Mouse (Mus musculus) intestine, embryonic 14.5 days (tissue): ENCODE results near the gene Syn1. TPM values are rescaled to one million over a fixed set of nuclear protein-coding genes. Genes with fewer than 3 reads are reported as not detected.

Source experiments
- ATAC-seq: fragments of 200-750 bp; cut with Nextera tagmentation; replicated peaks from 2 replicates; pipeline ENCODE4 v1.8.0; 2017; ENCODE audit warnings: low read depth, moderate number of reproducible peaks, moderate TSS enrichment, moderate library complexity; ENCODE audit not compliant: low FRiP score, low TSS enrichment
- DNase-seq: peaks from one replicate; pipeline ENCODE4 v3.0.0-alpha.2; 2018; ENCODE audit warnings: low spot score
- H3K27ac ChIP-seq: fragments of 300-500 bp; sonication (generic); 2 replicates; pipeline ENCODE4 v1.5.1; 2014; ENCODE audit warnings: low read depth, mild to moderate bottlenecking, control low read depth
- H3K27me3 ChIP-seq: fragments of 300-500 bp; sonication (generic); replicated peaks from 2 replicates; pipeline ENCODE4 v1.6.1; 2014; ENCODE audit warnings: low read length, control low read depth; ENCODE audit not compliant: control insufficient read depth, insufficient read depth
- H3K36me3 ChIP-seq: fragments of 300-500 bp; sonication (generic); 2 replicates; pipeline ENCODE4 v1.6.1; 2014; ENCODE audit warnings: low read length, control low read depth; ENCODE audit not compliant: control insufficient read depth, insufficient read depth
- H3K4me1 ChIP-seq: fragments of 300-500 bp; sonication (generic); replicated peaks from 2 replicates; pipeline ENCODE4 v1.6.1; 2014; ENCODE audit warnings: low read length, control low read depth, mixed read lengths; ENCODE audit not compliant: control insufficient read depth, insufficient read depth
- H3K4me2 ChIP-seq: fragments of 300-500 bp; sonication (generic); 2 replicates; pipeline ENCODE4 v1.6.1; 2014; ENCODE audit warnings: low read length
- H3K4me3 ChIP-seq: fragments of 300-500 bp; sonication (generic); 2 replicates; pipeline ENCODE4 v1.5.1; 2014; ENCODE audit warnings: low read depth, low read length, control low read depth, mixed read lengths
- H3K9ac ChIP-seq: fragments of 300-500 bp; sonication (generic); 2 replicates; pipeline ENCODE4 v1.6.1; 2014; ENCODE audit warnings: mild to moderate bottlenecking, low read length
- H3K9me3 ChIP-seq: fragments of 300-500 bp; sonication (generic); 2 replicates; pipeline ENCODE4 v1.6.1; 2016; ENCODE audit warnings: low read length, control low read depth; ENCODE audit not compliant: control insufficient read depth
- WGBS: fragments of 180-500 bp; shearing (Covaris S2); extraction: QIAGEN DNeasy Blood & Tissue Kit; methylation state at CpG from one replicate; pipeline ENCODE4 v1.1.7; 2014; 5-methylcytosine and 5-hydroxymethylcytosine counted together
- polyA plus RNA-seq: library from polyadenylated mRNA; unstranded; fragments of >200 nt; fragmentation: Nextera tagmentation; extraction: Ambion mirVana; gene quantifications from 2 replicates; pipeline ENCODE4 v1.2.1, GENCODE M21; 2014

Gene Syn1
- polyA plus RNA-seq = 2.0 and 2.7 TPM in 2 replicates

DNA sequence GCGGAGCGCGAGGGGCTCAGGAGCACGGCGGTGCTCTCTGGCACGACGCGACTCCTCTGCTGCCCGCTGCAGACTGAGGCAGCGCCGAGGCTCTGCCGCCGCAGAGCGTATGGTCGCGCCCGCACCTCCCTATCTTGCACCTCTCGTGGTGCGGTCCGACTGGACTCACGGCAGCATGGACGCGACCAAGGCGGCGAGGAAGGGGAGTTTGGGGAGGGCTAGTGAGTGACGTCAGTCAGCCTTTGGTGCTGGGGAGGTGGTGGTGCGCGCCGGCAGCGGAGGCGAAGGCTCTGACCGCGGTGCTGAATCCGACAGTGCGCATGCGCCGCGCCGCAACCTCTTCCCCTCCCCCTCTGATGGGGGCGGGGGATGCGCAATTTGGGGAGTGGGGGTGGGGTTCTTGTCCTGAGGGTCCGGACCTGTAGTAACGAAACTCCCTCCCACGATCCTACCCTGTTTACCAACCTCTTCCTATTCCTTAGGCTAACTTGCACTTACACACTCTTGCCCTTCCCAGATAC is at the start of gene Syn1:
Gene Syn1, minus strand, starts transcription at position 161 of the 521 bp plus-strand sequence.
- Histone ChIP-seq H3K27me3 (no peaks in the 10 kb centered on the region), H3K4me3 (peak within 1 kb of the TSS; percentile 36), H3K9me3 (no peaks in the 10 kb centered on the region), H3K9ac (0 out of 2 replicates have a peak within 1 kb of the TSS, but pooled peaks have one; percentile 16), H3K27ac (no peak within 1 kb of the TSS), H3K36me3 (no peaks in the 10 kb centered on the region), H3K4me2 (peak within 1 kb of the TSS; percentile 64), H3K4me1 (no peaks in the 10 kb centered on the region)
- peak; percentile 78 for DNase-seq
- ATAC-seq = peak; percentile 92
- WGBS = 22% methylated on average over 33 of the region's 44 CpGs

DNA sequence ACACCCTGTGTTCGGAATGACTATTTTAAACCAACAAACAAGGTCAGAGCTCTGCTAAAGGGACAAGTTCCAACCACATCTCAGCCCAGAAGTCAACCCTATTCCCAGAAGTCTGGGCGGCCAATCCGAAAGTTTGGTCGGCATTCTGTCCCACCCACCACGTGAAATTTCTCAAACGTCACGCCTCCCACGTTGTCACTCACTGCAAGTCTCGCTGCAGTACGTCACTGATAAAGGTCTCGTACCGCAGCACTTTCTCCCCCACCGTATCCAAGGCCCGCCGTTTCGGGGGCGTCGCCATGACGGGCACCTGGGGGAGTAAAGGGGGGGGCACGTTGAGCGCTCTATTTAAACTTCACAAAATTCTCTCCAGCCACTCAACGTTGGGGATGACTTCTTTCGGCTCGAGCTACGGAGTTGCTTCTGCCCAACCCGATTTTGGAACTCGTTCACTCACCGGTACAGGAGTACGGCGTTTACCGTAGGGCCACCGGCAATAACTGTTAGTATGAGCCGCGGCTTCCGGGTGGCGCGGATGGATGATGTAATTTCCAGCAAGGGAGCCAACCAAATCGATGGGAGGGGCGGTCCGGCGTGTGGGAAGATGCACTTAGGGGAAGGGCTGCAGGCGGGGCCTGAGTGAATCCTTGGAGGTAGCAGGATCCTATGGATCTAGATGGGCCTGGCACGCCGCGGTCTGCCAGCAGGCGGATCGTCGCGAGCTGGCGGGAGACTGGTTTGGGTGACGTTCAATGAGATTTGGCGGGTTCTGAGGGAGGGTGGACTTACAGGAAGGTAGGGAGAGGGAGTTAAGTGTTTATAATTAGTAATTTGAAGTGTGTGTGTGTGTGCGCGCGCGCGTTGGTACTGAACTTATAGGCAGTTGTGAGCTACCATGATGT is 40.9 kb upstream of the Syn1 start, which contains the start of gene Uxt:
Gene Uxt, minus strand, starts transcription at position 541 of the 902 bp plus-strand sequence.
- ATAC-seq = peak; percentile 99
- peak within 1 kb of the TSS; percentile 47 for H3K9ac ChIP-seq
- H3K36me3 ChIP-seq = peaks cover 12% of the 10 kb centered on the region; the same call in 1 of the 2 replicates
- H3K4me2 ChIP-seq = peak within 1 kb of the TSS; percentile 47
- peak; percentile 87 for DNase-seq
- no peaks in the 10 kb centered on the region; the same call in 1 of the 2 replicates for H3K4me1 ChIP-seq
- WGBS = 9% methylated on average over 57 of the region's 57 CpGs
- H3K4me3 ChIP-seq = peak within 1 kb of the TSS; percentile 45
- H3K27ac ChIP-seq = peak within 1 kb of the TSS; percentile 82
- H3K9me3 ChIP-seq = no peaks in the 10 kb centered on the region
- no peaks in the 10 kb centered on the region for H3K27me3 ChIP-seq

DNA sequence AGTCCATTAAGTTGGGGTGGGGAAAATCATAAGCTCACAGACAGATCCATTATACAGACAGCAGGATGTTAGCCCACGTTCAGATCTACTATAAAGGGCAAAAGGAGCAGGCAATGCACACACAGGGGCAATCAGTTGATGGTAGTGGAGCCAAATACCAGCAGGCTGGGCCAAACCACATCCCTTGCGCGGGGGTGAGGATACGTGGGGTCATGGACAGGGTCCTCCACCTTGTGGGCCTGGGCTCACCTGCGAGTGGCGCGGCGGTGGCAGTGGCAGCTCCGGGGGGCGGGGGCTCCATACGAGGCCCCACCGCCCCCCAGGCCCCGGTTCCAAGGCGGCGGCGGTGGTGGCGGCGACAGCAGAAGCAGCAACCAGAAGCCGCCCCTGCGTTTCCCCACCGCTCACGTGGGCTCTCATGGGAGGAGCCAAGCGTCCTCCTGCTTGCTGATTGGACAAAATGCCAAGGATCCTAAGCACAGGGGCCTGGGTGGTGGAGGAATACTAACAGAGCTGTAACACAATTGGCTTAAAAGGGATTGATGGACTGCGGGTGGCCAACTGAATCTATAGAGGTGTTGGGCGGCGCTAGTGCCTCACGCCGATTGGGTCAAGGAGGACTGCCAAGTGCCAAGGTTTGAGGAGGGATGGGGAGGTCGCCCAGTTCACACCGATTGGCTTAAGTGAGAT is 29.5 kb upstream of the Syn1 start, which contains the start of gene Elk1:
Gene Elk1, minus strand, starts transcription at position 418 of the 690 bp plus-strand sequence.
- H3K4me1 ChIP-seq = no peaks in the 10 kb centered on the region
- H3K36me3 ChIP-seq = no peaks in the 10 kb centered on the region
- peak within 1 kb of the TSS; percentile 59 for H3K9ac ChIP-seq
- peak within 1 kb of the TSS; percentile 46 for H3K4me2 ChIP-seq
- H3K4me3 ChIP-seq = peak within 1 kb of the TSS; percentile 51
- H3K27ac ChIP-seq = peak within 1 kb of the TSS; percentile 64
- no peaks in the 10 kb centered on the region for H3K9me3 ChIP-seq
- DNase-seq = peak; percentile 84
- 10% methylated on average over 29 of the region's 30 CpGs for WGBS
- ATAC-seq = peak; percentile 98
- no peaks in the 10 kb centered on the region for H3K27me3 ChIP-seq

DNA sequence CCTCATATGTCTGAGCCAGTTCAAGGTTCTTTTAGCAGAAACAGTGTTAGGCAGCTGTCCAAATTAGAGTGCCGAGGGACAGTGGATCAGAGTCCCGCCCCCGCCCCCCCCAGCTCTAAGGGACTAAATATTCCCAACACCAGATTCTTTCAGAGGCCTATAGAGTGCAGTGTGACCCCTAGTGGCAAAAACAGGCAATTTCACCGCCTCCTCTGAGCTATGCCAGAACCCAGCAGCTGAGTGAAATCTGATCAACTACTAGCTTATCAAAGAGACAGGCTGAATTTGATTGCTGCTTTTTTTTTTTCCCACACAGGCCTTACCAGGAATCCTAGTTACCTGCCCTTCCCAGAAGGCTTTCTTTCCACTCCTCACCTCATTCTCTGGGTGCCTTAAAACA is 25.3 kb upstream of the Syn1 start:
- DNase-seq (peak; percentile 67), ATAC-seq (no peak)
- no peaks in the 10 kb centered on the region for H3K9me3 ChIP-seq
- H3K4me1 ChIP-seq = no peaks in the 10 kb centered on the region
- no peak overlapping the region for H3K4me3 ChIP-seq
- H3K36me3 ChIP-seq = no peaks in the 10 kb centered on the region
- no peak overlapping the region for H3K4me2 ChIP-seq
- no peak overlapping the region for H3K27ac ChIP-seq
- H3K27me3 ChIP-seq = no peaks in the 10 kb centered on the region
- H3K9ac ChIP-seq = no peak overlapping the region
- WGBS = 9% methylated on average over 4 of the region's 4 CpGs

DNA sequence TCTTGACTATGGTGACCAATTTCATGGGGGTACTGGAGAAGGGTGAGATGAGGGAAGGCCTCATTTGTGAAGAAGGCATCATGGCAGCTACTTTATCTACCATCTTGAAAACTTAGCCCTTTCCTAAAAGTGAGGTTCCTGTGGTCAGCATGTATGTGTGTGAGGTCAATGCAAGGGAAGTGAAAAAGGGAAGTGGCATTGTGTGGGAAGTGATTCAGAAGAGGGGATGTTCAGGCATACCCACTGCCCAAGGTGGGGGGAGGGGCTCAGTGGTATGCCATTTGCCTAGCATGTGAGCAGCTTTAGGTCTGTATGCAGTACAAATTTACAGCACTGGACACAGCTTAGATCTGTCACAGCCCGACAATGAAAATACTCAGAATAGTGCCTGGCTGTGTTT is 11.2 kb upstream of the Syn1 start:
- no peak for ATAC-seq
- no peak overlapping the region for H3K27ac ChIP-seq
- 71% methylated on average over 1 of the region's 1 CpGs for WGBS
- H3K9ac ChIP-seq = no peak overlapping the region
- H3K27me3 ChIP-seq = no peaks in the 10 kb centered on the region
- no peaks in the 10 kb centered on the region for H3K4me1 ChIP-seq
- H3K36me3 ChIP-seq = no peaks in the 10 kb centered on the region; the same call in 1 of the 2 replicates
- no peak overlapping the region for H3K4me2 ChIP-seq
- no peaks in the 10 kb centered on the region for H3K9me3 ChIP-seq
- no peak overlapping the region for H3K4me3 ChIP-seq
- no peak for DNase-seq

DNA sequence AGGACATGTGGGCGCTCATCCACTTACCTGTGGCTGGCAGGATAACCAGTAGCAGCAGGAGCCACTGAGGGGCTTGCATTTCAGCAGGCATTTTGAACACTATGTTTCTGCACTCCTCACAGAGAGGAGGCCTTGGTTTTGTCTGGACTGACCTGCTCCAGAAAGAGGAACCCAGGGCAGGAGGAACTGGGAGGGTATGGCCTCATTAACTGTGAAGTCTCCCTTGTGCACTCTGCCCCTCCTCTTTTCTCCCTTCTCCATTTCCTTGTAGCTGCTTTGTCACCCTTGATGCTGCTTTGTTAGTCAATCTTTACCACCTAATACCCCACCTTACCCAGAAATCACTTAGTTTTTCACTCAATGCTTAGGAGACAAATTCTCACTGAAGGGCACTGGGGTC is 10.6 kb upstream of the Syn1 start, which contains the start of gene Cfp:
Gene Cfp, minus strand, starts transcription at position 192 of the 400 bp plus-strand sequence.
- H3K9me3 ChIP-seq = no peaks in the 10 kb centered on the region
- H3K4me2 ChIP-seq = no peak within 1 kb of the TSS
- H3K4me3 ChIP-seq = no peak within 1 kb of the TSS
- WGBS = 71% methylated on average over 1 of the region's 1 CpGs
- ATAC-seq (no peak), DNase-seq (no peak)
- no peak within 1 kb of the TSS for H3K9ac ChIP-seq
- H3K36me3 ChIP-seq = no peaks in the 10 kb centered on the region; the same call in 1 of the 2 replicates
- no peak within 1 kb of the TSS for H3K27ac ChIP-seq
- no peaks in the 10 kb centered on the region for H3K27me3 ChIP-seq
- H3K4me1 ChIP-seq = no peaks in the 10 kb centered on the region

DNA sequence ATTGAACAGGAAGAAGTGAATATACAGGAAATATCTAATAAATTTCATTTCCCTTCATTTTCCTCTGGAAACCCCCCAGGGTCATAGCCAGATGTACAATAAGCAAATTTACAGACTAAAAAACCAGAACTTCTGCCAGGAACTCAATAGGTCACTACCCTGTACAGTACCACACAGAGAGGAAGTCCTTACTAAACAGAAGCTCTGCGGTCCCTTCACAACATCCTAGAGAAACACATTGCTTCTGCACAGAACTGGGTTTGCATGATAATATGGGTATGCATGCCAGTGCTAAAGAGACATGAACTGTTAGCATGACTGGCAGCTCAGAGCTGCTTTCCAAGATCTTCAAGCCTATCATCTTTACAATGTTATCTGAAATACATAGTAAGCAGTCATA is 9.1 kb upstream of the Syn1 start:
- no peak overlapping the region for H3K27ac ChIP-seq
- H3K4me2 ChIP-seq = no peak overlapping the region
- H3K27me3 ChIP-seq = no peaks in the 10 kb centered on the region
- no peak overlapping the region for H3K4me3 ChIP-seq
- no peak for DNase-seq
- no peaks in the 10 kb centered on the region for H3K4me1 ChIP-seq
- no peaks in the 10 kb centered on the region; the same call in 1 of the 2 replicates for H3K36me3 ChIP-seq
- no peak for ATAC-seq
- WGBS = 74% methylated on average over 1 of the region's 1 CpGs
- no peak overlapping the region for H3K9ac ChIP-seq
- H3K9me3 ChIP-seq = no peaks in the 10 kb centered on the region

DNA sequence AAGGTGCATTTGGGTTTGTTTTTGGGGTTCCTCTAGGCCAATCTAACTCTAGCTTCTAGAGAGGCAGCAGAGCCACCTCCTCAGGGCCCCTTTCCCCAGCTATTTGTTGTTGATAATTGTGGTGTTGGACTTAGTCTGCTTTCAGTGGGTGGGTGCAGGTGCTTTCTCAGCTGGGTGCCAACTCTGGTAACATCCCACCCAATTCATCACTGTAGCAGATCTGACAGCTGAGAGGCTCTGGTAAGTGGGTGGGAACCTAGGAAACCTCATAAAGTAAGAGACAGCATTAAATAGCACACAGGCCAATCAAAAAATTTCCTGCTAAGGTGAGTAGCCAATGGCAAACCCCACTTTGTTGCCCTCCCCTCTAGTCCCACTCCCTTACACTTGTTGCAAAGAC is 4.2 kb upstream of the Syn1 start:
- H3K27ac ChIP-seq = no peak overlapping the region

More for the DNA sequence above, 4.2 kb upstream of the Syn1 start:
- Histone ChIP-seq H3K4me3 (no peak overlapping the region), H3K4me1 (no peaks in the 10 kb centered on the region), H3K27me3 (no peaks in the 10 kb centered on the region), H3K4me2 (no peak overlapping the region), H3K9me3 (no peaks in the 10 kb centered on the region), H3K36me3 (no peaks in the 10 kb centered on the region), H3K9ac (no peak overlapping the region)
- ATAC-seq = no peak
- no peak for DNase-seq
